Mouse (Mus musculus) megakaryocyte, embryonic 14.5 days (primary cell): ENCODE data around the gene Hk1.

Experiments used
- FLI1 ChIP-seq: IDR thresholded peaks from 2 replicates; pipeline ENCODE4 v1.6.1; 2012; ENCODE audit warnings: low read length, inconsistent platforms, mixed read lengths
- GATA1 ChIP-seq: IDR thresholded peaks from 3 replicates; pipeline ENCODE4 v1.6.1; 2012; ENCODE audit warnings: mixed read lengths, low read length, inconsistent platforms, borderline replicate concordance

GRCm38 (mm10) chr10:62320402-62320978, 59.2 kb downstream of the Hk1 start:
- TF ChIP-seq GATA1 (no peak), FLI1 (no peak)
